Mouse (Mus musculus): ENCODE results near the gene Tmem115. TPM values are rescaled to one million over a fixed set of nuclear protein-coding genes. Genes with fewer than 3 reads are reported as not detected.
A peak's percentile ranks its signal among the peaks of the same experiment; 100 is the strongest.

Tmem115 gene
- polyA plus RNA-seq, 1 experiment from 2014 or later, result 15.7 TPM

DNA sequence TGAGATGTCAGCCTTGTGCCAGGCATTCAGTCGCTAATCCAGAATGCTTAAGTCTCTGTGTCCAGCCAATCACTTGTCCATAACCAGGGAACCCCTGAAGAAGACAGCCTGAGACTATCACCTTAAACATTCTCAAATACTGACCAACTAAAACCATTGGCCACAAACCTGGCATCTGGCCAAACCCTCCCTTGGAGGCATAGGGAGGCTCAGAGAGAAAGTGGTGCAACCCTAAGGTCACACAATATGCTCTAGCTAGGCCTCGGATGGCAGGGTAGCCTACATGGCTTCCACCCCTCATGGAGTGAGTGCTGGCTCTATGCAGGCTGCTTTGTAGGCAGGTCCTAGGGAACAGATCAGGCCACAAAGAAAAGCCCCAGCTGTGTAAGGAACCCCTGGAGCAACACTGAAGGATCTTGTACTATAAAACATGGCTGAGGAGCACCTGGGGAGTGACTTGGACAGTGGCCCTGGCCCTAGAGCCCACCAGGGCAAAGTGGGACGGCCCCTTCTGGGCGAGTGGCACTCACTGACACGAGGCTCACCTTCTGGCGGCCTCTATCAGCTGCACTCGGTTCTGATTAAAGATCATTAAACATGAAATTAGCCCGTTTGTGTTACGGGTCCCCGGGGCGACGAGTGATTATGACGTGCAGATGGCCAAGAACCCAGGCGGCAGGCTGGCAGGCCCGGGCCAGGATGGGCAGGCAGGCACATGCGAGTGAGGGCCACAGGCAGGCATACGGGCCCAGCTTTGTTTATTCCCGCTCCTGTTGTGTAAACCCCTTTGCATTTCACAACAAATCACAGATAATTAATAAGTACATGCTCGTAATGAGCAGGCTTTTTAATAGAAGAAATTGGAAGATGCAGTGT is 28.8 kb upstream of the Tmem115 start:
- H3K27me3 ChIP-seq (ENCODE audit: insufficient read depth, low read length), result no peaks in the 10 kb centered on the region
- H3K27ac ChIP-seq (ENCODE audit: low read depth), result no peak overlapping the region
- ATAC-seq, result no peak
- WGBS (ENCODE audit: insufficient replicate concordance), result 77% methylated on average over 19 of the region's 19 CpGs
- H3K4me1 ChIP-seq (ENCODE audit: insufficient read depth), result no peaks in the 10 kb centered on the region
- H3K4me3 ChIP-seq (ENCODE audit: low read depth, low read length), result no peak overlapping the region
- TF ChIP-seq CTCF (IDR thresholded peaks at IDR 0.05; ENCODE audit: low read depth), result no peak
- TF ChIP-seq EP300 (IDR thresholded peaks at IDR 0.05; ENCODE audit: low read depth), result no peak
- no peak overlapping the region for H3K9ac ChIP-seq (replicated peaks)
- H3K36me3 ChIP-seq (replicated peaks; ENCODE audit: insufficient read depth, low read length), result no peaks in the 10 kb centered on the region
- no peaks in the 10 kb centered on the region for H3K9me3 ChIP-seq (ENCODE audit: low read length)
- no peak for DNase-seq
- H3K4me2 ChIP-seq (ENCODE audit: low read depth, low read length), result no peak overlapping the region

DNA sequence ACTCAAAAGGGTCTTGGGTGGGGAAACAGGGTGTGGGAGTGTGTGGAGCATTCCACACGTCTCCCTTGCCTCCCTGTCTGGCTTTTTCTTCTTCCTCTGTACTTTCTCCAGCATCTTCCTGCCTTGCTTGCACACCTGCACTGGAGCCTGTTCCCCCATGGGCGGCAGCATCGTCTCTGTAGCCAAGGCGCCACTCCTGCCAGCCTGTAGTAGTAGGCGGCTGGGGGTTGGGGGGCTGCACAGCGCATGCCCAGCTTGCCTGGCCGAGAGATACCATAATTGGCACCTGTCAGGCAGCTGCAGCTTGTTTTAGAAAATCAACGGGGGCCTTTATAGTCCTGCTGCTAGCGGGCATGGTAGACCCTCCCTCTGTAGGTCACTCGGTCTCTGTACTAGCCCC is 25.5 kb upstream of the Tmem115 start:
- Histone ChIP-seq H3K9me3 (ENCODE audit: low read length) (no peaks in the 10 kb centered on the region), H3K4me3 (ENCODE audit: low read depth, low read length) (no peak overlapping the region), H3K4me2 (ENCODE audit: low read depth, low read length) (no peak overlapping the region), H3K4me1 (ENCODE audit: insufficient read depth) (no peaks in the 10 kb centered on the region), H3K27me3 (ENCODE audit: insufficient read depth, low read length) (no peaks in the 10 kb centered on the region), H3K9ac (replicated peaks) (no peak overlapping the region), H3K27ac (ENCODE audit: low read depth) (no peak overlapping the region), H3K36me3 (replicated peaks; ENCODE audit: insufficient read depth, low read length) (no peaks in the 10 kb centered on the region)
- DNase-seq (no peak), ATAC-seq (no peak)
- 52% methylated on average over 10 of the region's 10 CpGs for WGBS (ENCODE audit: insufficient replicate concordance)
- no peak for TF ChIP-seq CTCF (IDR thresholded peaks at IDR 0.05; ENCODE audit: low read depth)
- TF ChIP-seq EP300 (IDR thresholded peaks at IDR 0.05; ENCODE audit: low read depth), result no peak

DNA sequence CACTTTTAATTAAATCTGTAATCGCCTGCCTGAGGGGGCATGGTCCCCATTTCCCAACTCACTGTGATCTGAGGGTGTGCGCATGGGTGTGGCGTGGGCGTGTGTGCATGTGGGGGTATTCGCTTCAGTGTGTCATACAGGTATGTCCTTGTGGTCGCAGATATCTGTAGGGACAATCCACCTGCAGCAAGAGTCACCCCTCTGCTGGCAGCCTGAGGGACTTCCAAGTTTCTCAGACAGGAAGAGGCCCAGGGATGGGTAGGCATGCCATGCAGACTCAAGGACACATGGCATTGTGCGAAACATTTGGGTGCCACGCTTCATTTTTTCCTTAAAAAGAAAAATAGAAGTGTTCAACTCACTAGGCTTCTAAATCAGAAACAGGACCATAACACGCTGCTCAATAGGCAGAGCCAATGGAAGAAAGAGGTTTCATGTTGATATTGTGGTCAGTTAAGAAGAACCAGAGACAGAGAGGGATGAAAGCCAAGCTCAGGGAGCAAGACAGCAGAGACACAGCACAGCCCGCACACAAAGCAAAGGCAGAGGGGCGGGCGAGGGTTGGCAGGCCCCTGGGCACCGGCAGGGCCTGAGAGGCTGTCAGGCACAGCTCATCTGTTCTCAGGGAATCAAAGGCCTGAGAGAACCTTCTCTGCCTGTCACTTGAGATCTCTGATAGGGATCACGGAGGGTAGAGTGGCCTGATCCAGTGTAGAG is 23.2 kb upstream of the Tmem115 start:
- no peak overlapping the region for H3K27ac ChIP-seq (ENCODE audit: low read depth)
- no peak overlapping the region for H3K4me3 ChIP-seq (ENCODE audit: low read depth, low read length)
- 79% methylated on average over 14 of the region's 14 CpGs for WGBS (ENCODE audit: insufficient replicate concordance)
- H3K27me3 ChIP-seq (ENCODE audit: insufficient read depth, low read length), result no peaks in the 10 kb centered on the region
- no peaks in the 10 kb centered on the region for H3K36me3 ChIP-seq (replicated peaks; ENCODE audit: insufficient read depth, low read length)
- no peaks in the 10 kb centered on the region for H3K4me1 ChIP-seq (ENCODE audit: insufficient read depth)
- no peak overlapping the region for H3K9ac ChIP-seq (replicated peaks)
- H3K4me2 ChIP-seq (ENCODE audit: low read depth, low read length), result no peak overlapping the region
- ATAC-seq, result no peak
- no peak for DNase-seq
- no peaks in the 10 kb centered on the region for H3K9me3 ChIP-seq (ENCODE audit: low read length)
- no peak for TF ChIP-seq CTCF (IDR thresholded peaks at IDR 0.05; ENCODE audit: low read depth)
- TF ChIP-seq EP300 (IDR thresholded peaks at IDR 0.05; ENCODE audit: low read depth), result no peak

DNA sequence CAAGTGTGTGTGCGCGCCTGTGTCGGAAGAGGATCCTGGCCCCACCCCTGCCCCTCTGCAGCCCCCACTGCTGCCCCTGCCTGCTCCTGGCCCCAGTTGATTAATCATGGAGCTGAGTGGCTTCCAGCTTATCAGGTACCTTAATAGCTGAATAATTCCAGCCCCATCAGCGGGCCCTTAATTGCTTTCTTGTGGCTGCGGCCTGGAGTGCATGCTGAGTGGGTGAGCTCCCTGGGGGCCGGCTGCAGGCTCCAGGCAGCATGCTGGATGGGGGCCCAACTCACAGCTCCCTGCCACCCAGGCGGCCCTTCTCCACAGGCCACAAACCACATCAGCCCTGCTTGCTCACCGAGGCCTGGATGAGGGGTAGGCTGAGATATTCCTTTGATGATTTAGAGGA is 22.3 kb upstream of the Tmem115 start:
- no peak overlapping the region for H3K27ac ChIP-seq (ENCODE audit: low read depth)
- no peak overlapping the region for H3K9ac ChIP-seq (replicated peaks)
- no peak overlapping the region for H3K4me2 ChIP-seq (ENCODE audit: low read depth, low read length)
- TF ChIP-seq CTCF (IDR thresholded peaks at IDR 0.05; ENCODE audit: low read depth) (no peak), EP300 (IDR thresholded peaks at IDR 0.05; ENCODE audit: low read depth) (no peak)
- ATAC-seq (no peak), DNase-seq (no peak)
- no peaks in the 10 kb centered on the region for H3K36me3 ChIP-seq (replicated peaks; ENCODE audit: insufficient read depth, low read length)
- H3K27me3 ChIP-seq (ENCODE audit: insufficient read depth, low read length), result no peaks in the 10 kb centered on the region
- H3K9me3 ChIP-seq (ENCODE audit: low read length), result no peaks in the 10 kb centered on the region
- H3K4me3 ChIP-seq (ENCODE audit: low read depth, low read length), result no peak overlapping the region
- 68% methylated on average over 8 of the region's 8 CpGs for WGBS (ENCODE audit: insufficient replicate concordance)
- no peaks in the 10 kb centered on the region for H3K4me1 ChIP-seq (ENCODE audit: insufficient read depth)

DNA sequence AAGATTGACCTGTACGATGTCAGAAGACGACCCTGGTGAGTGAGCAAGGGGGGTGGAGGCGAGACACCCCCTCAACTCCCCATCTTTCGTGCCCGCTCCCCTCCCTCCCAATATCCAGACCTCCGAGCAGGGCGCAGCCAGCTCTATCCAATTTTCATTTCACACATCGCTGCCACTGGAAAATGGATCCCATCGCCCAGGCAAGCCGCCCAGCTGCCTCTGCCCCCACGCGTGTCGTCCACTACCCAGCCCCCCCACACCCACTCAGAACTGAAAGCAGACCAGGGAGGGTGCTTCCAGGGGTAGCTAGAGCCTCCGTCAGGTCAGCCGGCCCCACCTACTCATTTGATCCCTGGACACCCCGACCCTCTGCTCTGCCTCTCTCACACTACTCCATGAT is 21.4 kb upstream of the Tmem115 start:
- TF ChIP-seq CTCF (IDR thresholded peaks at IDR 0.05; ENCODE audit: low read depth), result no peak
- no peak for TF ChIP-seq EP300 (IDR thresholded peaks at IDR 0.05; ENCODE audit: low read depth)
- Histone ChIP-seq H3K4me2 (ENCODE audit: low read depth, low read length) (no peak overlapping the region), H3K27me3 (ENCODE audit: insufficient read depth, low read length) (no peaks in the 10 kb centered on the region), H3K4me3 (ENCODE audit: low read depth, low read length) (no peak overlapping the region), H3K36me3 (replicated peaks; ENCODE audit: insufficient read depth, low read length) (no peaks in the 10 kb centered on the region), H3K27ac (ENCODE audit: low read depth) (no peak overlapping the region), H3K9ac (replicated peaks) (no peak overlapping the region), H3K4me1 (ENCODE audit: insufficient read depth) (no peaks in the 10 kb centered on the region), H3K9me3 (ENCODE audit: low read length) (no peaks in the 10 kb centered on the region)
- no peak for ATAC-seq
- WGBS (ENCODE audit: insufficient replicate concordance), result 76% methylated on average over 16 of the region's 16 CpGs
- DNase-seq, result no peak

DNA sequence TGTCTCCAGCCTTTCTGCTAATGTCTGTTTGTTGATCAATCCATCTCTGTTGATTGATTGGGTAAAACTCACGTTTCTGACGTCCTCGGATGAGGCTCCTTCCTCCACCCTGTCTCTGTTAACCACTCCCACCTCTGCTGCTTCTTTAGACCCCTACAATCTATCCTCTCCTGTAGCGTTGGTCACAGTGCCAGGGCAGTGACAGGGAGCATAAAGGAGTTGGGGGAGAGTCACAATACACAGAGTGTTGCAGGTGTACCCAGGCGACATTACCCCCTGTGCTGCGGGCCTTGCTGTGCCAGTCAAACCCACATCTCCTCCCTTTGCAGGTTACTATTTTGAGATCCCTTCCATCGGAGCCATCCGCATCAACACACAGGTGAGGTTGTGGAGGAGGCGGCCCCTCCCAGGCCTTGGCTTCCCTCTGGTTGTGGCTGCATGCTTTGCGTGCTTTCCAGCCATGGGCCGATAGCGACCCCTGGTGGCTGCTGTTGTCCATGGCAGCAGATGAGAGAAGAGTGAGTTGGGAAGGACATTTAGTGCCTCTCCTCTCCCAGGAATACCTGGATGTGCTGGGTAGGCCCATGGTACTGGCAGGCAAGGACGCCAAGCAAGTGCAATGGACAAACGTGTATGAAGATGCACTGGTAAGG is 19.3 kb upstream of the Tmem115 start:
- 21% methylated on average over 14 of the region's 14 CpGs for WGBS (ENCODE audit: insufficient replicate concordance)
- peak; percentile 100 for TF ChIP-seq CTCF (IDR thresholded peaks at IDR 0.05; ENCODE audit: low read depth)
- no peak for TF ChIP-seq EP300 (IDR thresholded peaks at IDR 0.05; ENCODE audit: low read depth)
- Histone ChIP-seq H3K27me3 (ENCODE audit: insufficient read depth, low read length) (no peaks in the 10 kb centered on the region), H3K4me2 (ENCODE audit: low read depth, low read length) (no peak overlapping the region), H3K9me3 (ENCODE audit: low read length) (no peaks in the 10 kb centered on the region), H3K4me3 (ENCODE audit: low read depth, low read length) (no peak overlapping the region), H3K9ac (replicated peaks) (no peak overlapping the region), H3K36me3 (replicated peaks; ENCODE audit: insufficient read depth, low read length) (no peaks in the 10 kb centered on the region), H3K4me1 (ENCODE audit: insufficient read depth) (no peaks in the 10 kb centered on the region), H3K27ac (ENCODE audit: low read depth) (no peak overlapping the region)
- ATAC-seq (peak; percentile 44), DNase-seq (peak; percentile 89)
